Mouse (Mus musculus) kidney, embryonic 16.5 days (tissue): ENCODE results near the gene Mreg. TPM values are rescaled to one million over a fixed set of nuclear protein-coding genes. Genes with fewer than 3 reads are reported as not detected.
A peak's percentile ranks its signal among the peaks of the same experiment; 100 is the strongest.
"Not testable (repeated sequence)": the region's sequence is repeated elsewhere in the genome, so short reads cannot be mapped to it uniquely, and the experiment has no call there.

ENCODE experiments used
- ATAC-seq: fragments of 200-750 bp; cut with Nextera tagmentation; 2 replicates; pipeline ENCODE4 v1.8.0; 2017; ENCODE audit warnings: moderate TSS enrichment; ENCODE audit not compliant: low FRiP score, low TSS enrichment
- H3K27ac ChIP-seq: fragments of 300-500 bp; sonication (generic); 2 replicates; pipeline ENCODE4 v1.5.1; 2014; ENCODE audit warnings: low read length
- H3K27me3 ChIP-seq: fragments of 300-500 bp; sonication (generic); 2 replicates; pipeline ENCODE4 v1.6.1; 2014; ENCODE audit warnings: low read length, control low read depth, mixed read lengths; ENCODE audit not compliant: insufficient read depth
- H3K36me3 ChIP-seq: fragments of 300-500 bp; sonication (generic); 2 replicates; pipeline ENCODE4 v1.6.1; 2014; ENCODE audit warnings: low read length, control low read depth, mixed read lengths; ENCODE audit not compliant: insufficient read depth
- H3K4me1 ChIP-seq: fragments of 300-500 bp; sonication (generic); 2 replicates; pipeline ENCODE4 v1.6.1; 2014; ENCODE audit warnings: low read length, control low read depth, mixed read lengths; ENCODE audit not compliant: insufficient read depth
- H3K4me2 ChIP-seq: fragments of 300-500 bp; sonication (generic); replicated peaks from 2 replicates; pipeline ENCODE4 v1.6.1; 2014; ENCODE audit warnings: low read depth, low read length
- H3K4me3 ChIP-seq: fragments of 300-500 bp; sonication (generic); 2 replicates; pipeline ENCODE4 v1.5.1; 2014; ENCODE audit warnings: mild to moderate bottlenecking, low read length
- H3K9ac ChIP-seq: fragments of 300-500 bp; sonication (generic); replicated peaks from 2 replicates; pipeline ENCODE4 v1.6.1; 2014; ENCODE audit warnings: low read length
- H3K9me3 ChIP-seq: fragments of 300-500 bp; sonication (generic); 2 replicates; pipeline ENCODE4 v1.6.1; 2016; ENCODE audit warnings: low read length, control low read depth
- WGBS: fragments of 180-500 bp; shearing (Covaris S2); extraction: QIAGEN DNeasy Blood & Tissue Kit; methylation state at CpG from one replicate; pipeline ENCODE4 v1.1.7; 2014; 5-methylcytosine and 5-hydroxymethylcytosine counted together
- polyA plus RNA-seq: library from polyadenylated mRNA; unstranded; fragments of >200 nt; fragmentation: Nextera tagmentation; extraction: Ambion mirVana; gene quantifications from 2 replicates; pipeline ENCODE4 v1.2.1, GENCODE M21; 2015

Mreg gene
- polyA plus RNA-seq, 1 experiment from 2014 or later: 5.3 TPM

DNA sequence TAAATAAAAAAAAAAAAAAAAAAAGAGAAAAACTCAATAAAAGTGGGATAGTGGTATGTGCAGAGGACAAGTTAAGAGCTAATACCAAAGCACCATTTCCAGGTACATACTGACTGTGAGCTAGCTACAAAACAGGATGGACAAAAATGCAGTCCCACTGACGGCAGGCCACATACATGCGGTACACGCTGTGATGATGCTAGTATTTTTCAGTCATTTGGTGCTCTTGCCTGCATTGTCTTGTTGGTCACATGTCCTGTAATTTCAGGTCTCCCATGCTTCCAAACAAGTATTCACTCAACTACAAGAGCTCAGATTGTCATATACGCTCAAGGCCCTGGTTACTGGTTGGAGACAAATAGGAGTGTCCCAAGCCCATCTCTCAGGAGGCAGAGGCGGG is 15.4 kb upstream of the Mreg start:
- ATAC-seq: no peak
- no peak overlapping the region for H3K4me2 ChIP-seq
- H3K36me3 ChIP-seq: no peaks in the 10 kb centered on the region
- H3K4me3 ChIP-seq: no peak overlapping the region
- H3K27ac ChIP-seq: no peak overlapping the region
- WGBS: 91% methylated on average over 5 of the region's 5 CpGs
- H3K9ac ChIP-seq: no peak overlapping the region
- H3K9me3 ChIP-seq: no peaks in the 10 kb centered on the region
- H3K27me3 ChIP-seq: peaks cover 6% of the 10 kb centered on the region
- no peaks in the 10 kb centered on the region for H3K4me1 ChIP-seq

DNA sequence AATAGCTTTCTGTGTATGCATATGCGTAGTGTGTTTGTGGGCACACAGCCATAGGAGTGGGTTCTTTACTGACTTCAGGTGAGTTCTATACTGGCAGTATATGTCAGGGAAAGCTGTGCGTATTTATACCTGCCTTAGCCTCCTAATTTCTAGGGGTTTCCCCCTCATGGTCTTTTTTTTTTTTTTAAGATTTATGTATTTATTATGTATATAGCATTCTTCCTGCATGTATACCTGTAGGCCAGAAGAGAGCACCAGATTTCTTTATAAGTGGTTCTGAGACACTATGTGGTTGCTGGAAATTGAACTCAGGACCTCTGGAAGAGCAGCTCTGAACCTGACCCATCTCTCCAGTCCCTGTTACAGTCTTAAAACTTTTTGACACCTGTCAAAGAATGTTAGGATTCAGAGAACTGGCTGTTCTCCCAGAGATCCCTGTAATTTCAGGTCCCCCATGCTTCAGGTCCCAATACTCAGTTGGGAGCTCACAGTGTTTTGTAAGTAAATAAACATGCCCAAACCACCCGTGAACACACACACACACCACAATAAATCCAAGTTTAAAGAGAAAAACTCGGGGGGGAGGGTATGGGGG is 14.9 kb upstream of the Mreg start:
- Histone ChIP-seq H3K4me2 (0 out of 2 replicates have a peak overlapping the region, but pooled peaks have one; percentile 7), H3K9ac (no peak overlapping the region), H3K4me1 (no peaks in the 10 kb centered on the region), H3K36me3 (no peaks in the 10 kb centered on the region), H3K27me3 (peaks cover 6% of the 10 kb centered on the region), H3K9me3 (no peaks in the 10 kb centered on the region), H3K27ac (peak overlapping the region; percentile 38; the same call in 1 of the 2 replicates), H3K4me3 (no peak overlapping the region)
- no peak for ATAC-seq
- 30% methylated on average over 4 of the region's 4 CpGs for WGBS

- ATAC-seq: peak; percentile 88
- H3K9ac ChIP-seq: no peak overlapping the region; the same call in 1 of the 2 replicates
- no peaks in the 10 kb centered on the region for H3K36me3 ChIP-seq
- peak overlapping the region; percentile 56 for H3K4me2 ChIP-seq
- peaks cover 6% of the 10 kb centered on the region for H3K27me3 ChIP-seq
- WGBS: under 1% methylated on average over 9 of the region's 18 CpGs
- no peaks in the 10 kb centered on the region for H3K9me3 ChIP-seq
- H3K4me3 ChIP-seq: peak overlapping the region; percentile 48
- H3K27ac ChIP-seq: peak overlapping the region; percentile 38; the same call in 1 of the 2 replicates
- H3K4me1 ChIP-seq: no peaks in the 10 kb centered on the region
Measured at GRCm38 (mm10) chr1:72226172-72226886, 14.2 kb upstream of the Mreg start.

GRCm38 (mm10) chr1:72225720-72226171 is 13.6 kb upstream of the Mreg start:
- not testable (repeated sequence) for H3K27ac ChIP-seq, H3K9me3 ChIP-seq, H3K4me1 ChIP-seq, H3K36me3 ChIP-seq, H3K27me3 ChIP-seq
- WGBS: under 1% methylated on average over 23 of the region's 31 CpGs
- peak overlapping the region; percentile 53 for H3K9ac ChIP-seq
- peak; percentile 86 for ATAC-seq
- H3K4me2 ChIP-seq: peak overlapping the region; percentile 56
- H3K4me3 ChIP-seq: peak overlapping the region; percentile 48

- Histone ChIP-seq H3K9me3 (no peaks in the 10 kb centered on the region), H3K36me3 (no peaks in the 10 kb centered on the region), H3K9ac (peak overlapping the region; percentile 53; the same call in 1 of the 2 replicates), H3K27ac (no peak overlapping the region), H3K4me3 (peak overlapping the region; percentile 48), H3K4me1 (no peaks in the 10 kb centered on the region), H3K27me3 (peaks cover 6% of the 10 kb centered on the region), H3K4me2 (peak overlapping the region; percentile 56)
- no peak for ATAC-seq
- 7% methylated on average over 13 of the region's 13 CpGs for WGBS
Measured at GRCm38 (mm10) chr1:72225054-72225718, 13.1 kb upstream of the Mreg start.

- Histone ChIP-seq H3K9ac (no peak overlapping the region), H3K36me3 (no peaks in the 10 kb centered on the region), H3K4me1 (no peaks in the 10 kb centered on the region), H3K4me3 (no peak overlapping the region), H3K27me3 (peaks cover 6% of the 10 kb centered on the region), H3K27ac (no peak overlapping the region), H3K9me3 (no peaks in the 10 kb centered on the region), H3K4me2 (no peak overlapping the region)
- ATAC-seq: no peak
- WGBS: 25% methylated on average over 4 of the region's 4 CpGs
Measured at GRCm38 (mm10) chr1:72220008-72220407, 7.9 kb upstream of the Mreg start.

DNA sequence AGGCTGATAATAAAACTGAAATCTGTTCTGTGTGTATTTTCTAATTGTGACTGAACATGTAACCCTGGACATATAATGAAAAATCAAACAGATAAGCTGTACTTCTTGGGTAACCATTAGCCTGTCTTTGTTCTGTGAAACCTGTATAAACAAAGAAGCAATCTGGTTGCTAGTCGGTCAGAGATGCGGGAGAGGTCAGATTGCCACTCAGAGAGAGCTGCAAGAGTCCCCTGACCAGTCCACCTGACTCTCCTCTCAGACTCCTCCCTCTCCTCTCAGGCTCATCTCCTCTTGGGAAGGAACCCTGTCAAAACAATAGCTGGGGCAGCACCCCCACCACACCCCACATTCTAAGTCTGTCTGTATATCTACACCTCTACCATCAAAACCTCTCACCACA is 7.0 kb upstream of the Mreg start:
- no peaks in the 10 kb centered on the region for H3K36me3 ChIP-seq
- H3K9ac ChIP-seq: no peak overlapping the region
- no peak overlapping the region for H3K4me2 ChIP-seq
- no peak overlapping the region for H3K27ac ChIP-seq
- H3K4me1 ChIP-seq: no peaks in the 10 kb centered on the region
- ATAC-seq: no peak
- no peak overlapping the region for H3K4me3 ChIP-seq
- 35% methylated on average over 2 of the region's 2 CpGs for WGBS
- H3K27me3 ChIP-seq: peaks cover under 1% of the 10 kb centered on the region
- no peaks in the 10 kb centered on the region for H3K9me3 ChIP-seq

DNA sequence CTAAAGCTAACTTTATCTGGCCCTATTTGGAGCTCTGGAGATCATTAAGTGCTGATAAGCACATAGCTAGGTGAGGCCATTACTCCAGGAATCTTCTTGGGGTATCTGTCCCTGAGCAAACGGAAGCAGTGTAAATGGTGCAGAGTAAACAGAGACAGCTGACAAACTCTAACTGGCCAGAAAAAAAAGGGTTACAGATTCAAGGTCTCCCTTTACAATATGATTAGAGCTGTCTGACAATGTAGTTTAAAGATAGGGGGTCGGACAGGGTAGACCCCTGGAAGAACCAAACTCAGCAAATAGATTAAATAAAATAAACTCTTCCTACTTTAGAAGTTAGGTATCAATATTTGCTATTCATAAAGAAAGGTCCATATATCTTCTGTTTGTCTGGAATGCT is 6.5 kb upstream of the Mreg start:
- 65% methylated on average over 2 of the region's 2 CpGs for WGBS
- H3K4me3 ChIP-seq: no peak overlapping the region
- H3K4me2 ChIP-seq: no peak overlapping the region
- H3K9ac ChIP-seq: no peak overlapping the region
- no peaks in the 10 kb centered on the region for H3K4me1 ChIP-seq
- H3K36me3 ChIP-seq: no peaks in the 10 kb centered on the region
- H3K27ac ChIP-seq: no peak overlapping the region
- ATAC-seq: no peak
- H3K9me3 ChIP-seq: no peaks in the 10 kb centered on the region
- no peaks in the 10 kb centered on the region; the same call in 1 of the 2 replicates for H3K27me3 ChIP-seq

DNA sequence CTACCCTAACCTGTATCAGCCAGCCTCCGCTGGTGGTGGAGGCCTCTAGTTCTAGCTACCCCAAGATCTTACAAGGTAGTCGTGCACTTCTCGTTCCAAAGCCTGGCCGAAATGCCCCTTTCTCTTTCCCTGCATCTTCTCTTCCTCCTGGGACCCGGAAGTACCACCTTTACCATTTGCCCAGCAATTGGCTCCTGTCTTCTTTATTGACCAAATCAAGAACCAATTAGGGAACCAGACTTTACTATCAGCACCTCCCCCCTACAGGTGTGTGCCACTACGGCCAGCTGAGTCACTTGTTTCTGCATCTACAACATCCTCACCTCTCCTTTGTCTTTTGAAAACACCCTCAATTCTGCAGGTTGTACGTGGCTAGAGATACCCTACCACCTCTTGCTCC is 4.7 kb upstream of the Mreg start:
- Histone ChIP-seq H3K27ac (no peak overlapping the region), H3K4me1 (0 out of 2 replicates have a peak, but pooled peaks cover 6% of the 10 kb centered on the region), H3K36me3 (no peaks in the 10 kb centered on the region), H3K4me2 (no peak overlapping the region), H3K9ac (no peak overlapping the region), H3K4me3 (no peak overlapping the region), H3K9me3 (no peaks in the 10 kb centered on the region), H3K27me3 (no peaks in the 10 kb centered on the region; the same call in 1 of the 2 replicates)
- WGBS: 79% methylated on average over 7 of the region's 7 CpGs
- ATAC-seq: no peak
